Mouse (Mus musculus) 3T3-L1 (cell line): ENCODE results near the gene Rapgef5.

Experiments used
- DNase-seq: peaks from one replicate; pipeline ENCODE4 v3.0.0-alpha.2; 2015; ENCODE audit warnings: low read depth, low spot score

The Rapgef5 gene

DNA sequence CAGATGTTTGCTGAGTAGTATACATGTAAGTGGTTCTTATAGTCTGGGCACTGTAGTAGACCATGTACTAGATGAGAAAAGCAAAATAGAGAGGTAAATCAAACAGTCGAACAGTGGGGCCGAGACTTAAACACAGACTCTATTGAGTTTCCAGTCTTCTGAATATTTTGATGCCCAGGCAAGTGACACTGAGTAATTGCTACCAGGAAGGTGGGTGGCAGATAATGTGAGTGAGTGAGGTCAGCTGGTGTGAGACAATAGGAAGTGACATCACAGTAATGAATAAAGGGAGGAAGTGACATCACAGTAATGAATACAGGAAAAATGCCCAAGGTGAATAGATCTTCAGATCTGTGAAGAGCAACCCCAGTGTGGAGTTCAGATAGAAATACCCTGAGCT is at the start of gene Rapgef5:
TSS of gene Rapgef5 (plus strand) at position 301 of the 400 bp plus-strand sequence.
- DNase-seq: no peak

DNA sequence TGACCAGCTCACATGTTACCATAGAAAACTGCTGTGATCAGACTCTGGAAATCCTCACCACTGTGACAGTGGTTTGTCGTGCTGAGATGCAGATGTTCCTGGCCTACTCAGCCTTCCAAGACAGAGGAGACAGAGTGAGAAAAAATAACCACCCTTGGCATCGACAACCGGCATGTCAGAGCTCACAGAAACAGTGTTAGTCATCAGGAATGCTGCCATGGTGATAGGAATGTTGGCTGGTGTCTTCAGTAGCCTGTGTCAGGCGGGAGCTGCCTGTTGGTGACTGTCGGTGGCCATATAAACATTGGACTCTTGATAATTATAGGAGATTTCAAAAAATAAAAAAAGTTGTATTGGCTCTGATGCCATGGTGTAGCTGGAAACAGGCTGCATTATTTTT is 48.0 kb upstream of the Rapgef5 start:
- DNase-seq: peak; percentile 15

DNA sequence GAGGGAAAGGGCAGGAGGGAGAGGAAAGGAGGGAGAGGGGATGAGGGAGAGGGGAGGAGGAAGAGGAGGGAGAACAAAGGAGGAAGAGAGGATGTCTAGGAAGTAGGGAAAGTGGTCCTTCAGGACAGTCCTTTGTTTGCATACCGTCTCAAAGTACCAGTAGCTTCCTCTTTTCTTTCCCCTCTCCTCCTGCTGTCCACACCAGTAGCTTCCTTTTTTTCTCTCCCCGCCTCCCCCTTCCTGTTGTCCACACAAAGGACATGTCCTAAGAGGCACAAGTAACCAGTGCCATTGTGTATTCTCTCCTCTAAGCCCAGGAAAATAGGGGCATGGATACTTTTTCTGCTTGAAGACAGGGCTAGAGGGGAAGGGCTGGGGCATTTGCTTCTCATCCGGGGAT is 37.3 kb upstream of the Rapgef5 start:
- DNase-seq: no peak

DNA sequence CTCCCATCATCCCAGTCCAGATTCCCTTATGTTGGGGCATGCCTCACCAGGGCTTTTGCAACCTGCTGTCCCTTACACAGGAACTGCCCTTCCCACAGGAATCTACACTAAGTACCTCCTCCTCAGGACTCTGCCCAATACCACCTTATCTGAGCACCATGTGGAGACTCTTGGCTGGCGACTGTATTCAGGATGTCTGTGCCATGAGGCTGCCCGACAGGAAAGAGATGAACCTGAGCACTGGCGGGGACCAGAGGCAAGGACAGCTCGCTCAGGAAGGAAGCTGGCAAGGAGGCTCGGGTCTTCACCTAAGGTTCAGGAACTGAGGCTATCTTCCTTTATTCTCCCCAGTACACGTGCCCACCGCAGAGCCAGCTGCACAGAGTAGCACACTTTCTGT is 36.6 kb upstream of the Rapgef5 start:
- no peak for DNase-seq

DNA sequence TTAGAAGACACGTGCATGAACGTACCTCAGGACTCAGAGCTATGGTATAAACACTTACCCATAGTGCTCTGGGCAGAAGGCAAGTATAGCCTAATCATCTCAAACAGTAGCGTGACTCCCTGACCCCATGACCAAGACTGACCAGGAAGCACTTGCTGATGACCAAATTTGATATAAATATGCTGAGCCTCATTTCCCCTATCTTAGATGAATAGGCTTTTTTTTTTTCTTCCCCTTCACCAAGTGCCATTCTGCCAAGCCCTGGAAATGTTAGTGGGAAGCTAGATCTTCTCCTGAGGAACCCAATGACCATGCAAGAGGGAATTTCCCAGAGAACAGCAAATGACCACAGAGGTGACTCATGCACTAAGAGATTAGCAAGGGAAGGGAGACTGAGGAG is 35.3 kb upstream of the Rapgef5 start:
- peak; percentile 2 for DNase-seq

DNA sequence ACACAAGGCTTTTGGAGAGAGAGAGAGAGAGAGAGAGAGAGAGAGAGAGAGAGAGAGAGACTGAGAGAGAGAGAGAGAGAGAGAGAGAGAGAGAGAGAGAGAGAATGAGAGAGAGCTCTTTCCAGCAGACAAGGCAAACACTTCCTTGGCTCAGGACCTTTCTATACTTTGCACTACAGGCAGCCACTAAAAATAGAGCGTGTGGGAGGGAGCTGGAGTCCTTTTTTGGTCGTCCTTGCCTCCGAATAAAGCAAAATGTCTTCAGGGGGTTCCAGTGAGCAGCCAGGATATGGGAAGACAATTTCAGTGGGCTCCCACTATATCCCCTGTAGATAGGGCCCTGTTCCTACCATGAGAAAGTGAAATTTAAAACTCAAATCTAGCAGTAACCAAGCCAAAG is 33.6 kb upstream of the Rapgef5 start:
- DNase-seq: no peak

DNA sequence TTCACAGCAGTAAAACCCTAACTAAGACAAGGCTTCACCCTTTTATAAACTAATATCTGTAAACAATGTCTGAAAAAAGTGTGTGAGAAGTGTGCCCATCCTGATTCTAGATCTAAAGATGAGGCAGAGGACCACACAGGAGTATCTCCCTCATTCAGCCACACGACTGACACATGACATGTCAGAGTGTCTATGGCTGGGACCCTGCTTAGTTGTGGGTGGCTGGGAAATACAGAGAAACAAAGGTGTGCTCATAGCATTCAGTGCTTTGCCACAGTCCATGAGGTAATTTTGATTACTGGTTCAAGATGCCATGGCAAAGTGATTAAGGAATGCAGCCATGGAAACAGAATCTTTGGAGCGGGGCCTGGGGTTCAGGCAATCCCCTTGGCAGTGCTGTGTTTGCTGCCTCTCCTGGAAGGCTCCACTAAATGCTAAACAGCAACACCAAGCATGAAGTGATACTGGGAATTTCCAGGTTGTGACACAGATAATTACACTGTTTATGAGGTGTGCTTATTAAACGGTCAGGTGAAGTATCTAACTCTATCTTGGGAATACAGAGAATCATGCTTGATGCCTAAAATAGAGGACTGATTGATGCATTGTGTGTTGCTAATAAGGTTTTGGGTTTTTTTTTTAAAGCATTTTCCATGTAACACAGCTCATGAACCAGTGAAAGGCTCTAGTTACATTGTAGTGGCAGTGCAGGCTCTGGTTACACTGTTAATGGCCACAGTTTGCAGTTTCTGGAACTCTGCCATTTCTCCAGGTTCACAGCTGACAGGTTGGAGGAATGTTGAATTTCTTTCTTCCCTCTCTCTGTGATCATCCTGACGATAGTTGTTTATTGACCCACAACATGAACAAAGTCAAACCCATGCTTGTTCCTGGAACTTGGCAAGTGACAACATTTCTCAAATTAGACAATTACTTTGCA is 29.9 kb upstream of the Rapgef5 start:
- no peak for DNase-seq

DNA sequence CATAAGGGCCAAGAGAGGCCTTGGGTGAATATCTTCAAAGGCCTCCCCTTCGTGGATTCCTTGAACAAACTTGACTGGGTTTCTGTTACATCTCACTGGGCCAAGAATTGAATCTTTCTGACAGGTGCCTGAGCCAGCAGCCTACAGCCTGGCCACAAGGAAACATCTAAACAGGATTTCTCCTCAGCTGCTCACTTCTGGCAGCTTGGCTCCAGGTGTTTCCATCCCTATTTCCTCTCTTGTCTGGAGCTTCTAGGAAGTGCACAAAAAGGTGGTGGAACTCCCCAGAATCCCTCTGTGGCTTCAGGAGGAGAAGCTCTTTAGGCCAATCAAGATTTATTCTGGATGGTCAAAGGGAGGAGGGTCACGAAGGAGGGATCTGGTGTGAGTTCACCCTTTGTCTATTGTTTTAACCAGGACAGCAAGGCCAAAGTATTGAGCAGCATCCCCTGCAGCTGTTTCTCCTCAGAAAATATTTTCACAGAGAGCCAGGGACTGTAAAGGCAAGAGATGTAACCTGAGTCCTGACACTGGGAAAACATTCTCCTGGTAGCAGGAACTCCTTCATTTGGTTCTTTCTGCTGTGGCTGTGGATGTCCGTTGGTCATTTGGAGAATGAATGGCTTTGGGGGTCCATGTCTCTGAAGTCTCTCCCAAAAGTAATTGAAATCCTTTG is 19.6 kb upstream of the Rapgef5 start:
- DNase-seq: no peak

DNA sequence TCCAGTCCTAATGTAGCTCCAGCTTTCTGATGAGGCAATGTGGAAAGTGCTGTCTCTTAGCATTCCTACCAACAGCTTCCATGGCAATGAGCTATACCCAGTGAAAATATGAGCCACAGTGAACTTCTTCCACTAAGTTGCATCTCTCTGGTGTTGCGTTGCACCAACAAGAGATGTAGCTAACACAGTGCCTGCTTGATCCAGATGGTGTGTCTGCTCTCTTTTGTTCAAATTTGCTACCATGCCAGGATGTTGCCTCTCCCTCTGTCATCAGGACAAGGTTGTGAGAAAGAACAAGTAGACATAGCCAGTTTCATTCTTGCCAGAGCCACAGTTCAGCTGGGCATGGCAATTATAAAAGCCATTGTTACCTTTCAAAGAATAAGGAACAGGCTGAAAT is 18.9 kb upstream of the Rapgef5 start:
- no peak for DNase-seq

DNA sequence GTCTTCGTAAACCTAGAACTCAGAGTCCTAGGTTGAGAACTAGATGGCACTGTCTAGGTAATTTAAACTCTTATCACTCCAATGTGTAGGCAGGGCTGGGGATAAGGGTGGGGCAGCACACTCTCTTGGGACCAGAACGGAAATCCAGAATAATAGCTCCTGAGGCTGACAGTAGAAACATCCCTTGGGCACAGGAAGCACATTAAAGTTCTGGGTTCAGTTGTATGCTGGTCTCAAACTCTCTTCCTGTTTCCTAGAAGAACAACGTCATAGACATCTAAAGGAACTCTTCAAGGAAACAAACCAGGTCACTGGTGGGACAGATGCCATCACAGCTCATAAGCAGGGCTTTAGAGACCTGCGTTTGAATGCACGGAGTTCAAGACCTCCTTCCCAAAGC is 17.0 kb upstream of the Rapgef5 start:
- no peak for DNase-seq

DNA sequence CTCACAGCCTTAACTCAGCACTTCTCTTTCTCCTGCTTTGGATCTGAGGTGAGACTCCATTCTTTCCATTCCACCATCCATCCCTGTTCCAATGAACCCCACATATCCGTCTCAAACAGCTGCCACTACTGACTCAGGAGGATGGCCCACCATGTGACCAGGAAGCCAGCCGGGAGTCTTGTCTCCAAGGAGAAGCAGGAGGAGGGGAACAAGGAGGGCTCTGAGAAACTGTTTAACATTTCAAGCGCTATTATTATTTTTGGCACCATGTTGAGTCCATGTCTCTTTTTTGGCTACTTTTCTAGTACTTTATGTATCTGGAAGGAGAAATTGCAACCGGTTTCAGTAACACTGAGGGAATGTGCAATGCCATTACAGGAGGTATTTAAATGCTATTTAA is 15.1 kb upstream of the Rapgef5 start:
- no peak for DNase-seq

DNA sequence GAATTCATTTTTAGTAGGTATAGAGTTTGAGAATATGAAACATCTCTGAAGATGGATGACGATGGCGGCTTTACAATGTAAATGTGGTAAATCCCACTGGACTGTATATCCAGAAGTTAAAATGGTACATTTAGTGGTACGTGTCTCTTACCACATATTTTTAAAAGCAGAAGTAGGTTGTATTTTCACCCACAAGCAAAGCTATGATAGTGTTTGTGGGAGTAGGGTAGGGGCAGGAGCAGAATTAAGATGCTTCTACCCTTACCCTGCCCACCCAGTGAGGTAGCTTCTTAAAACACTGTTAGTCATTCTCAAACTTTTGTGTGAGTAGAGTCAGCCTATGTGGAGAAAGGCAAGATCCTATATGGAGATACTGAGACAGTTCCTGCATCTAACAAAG is 13.4 kb upstream of the Rapgef5 start:
- no peak for DNase-seq

DNA sequence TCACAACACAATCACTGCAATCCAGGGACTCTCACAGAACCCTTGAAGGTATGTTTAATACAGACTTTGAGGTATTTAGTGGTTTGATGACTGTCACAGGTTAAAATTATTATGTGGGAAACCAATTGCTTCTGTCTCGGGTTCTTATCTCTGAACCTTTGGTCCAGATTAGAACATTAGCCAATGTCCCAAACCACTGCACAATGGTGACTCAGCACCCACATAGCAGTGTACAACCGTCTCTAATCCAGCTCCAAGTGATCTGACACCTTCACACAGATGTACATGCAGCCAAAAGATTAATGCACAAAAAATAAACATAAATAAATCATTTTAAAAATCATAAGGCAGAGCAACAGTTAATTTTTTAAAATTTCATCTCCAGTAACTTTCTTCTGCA is 11.1 kb upstream of the Rapgef5 start:
- no peak for DNase-seq

DNA sequence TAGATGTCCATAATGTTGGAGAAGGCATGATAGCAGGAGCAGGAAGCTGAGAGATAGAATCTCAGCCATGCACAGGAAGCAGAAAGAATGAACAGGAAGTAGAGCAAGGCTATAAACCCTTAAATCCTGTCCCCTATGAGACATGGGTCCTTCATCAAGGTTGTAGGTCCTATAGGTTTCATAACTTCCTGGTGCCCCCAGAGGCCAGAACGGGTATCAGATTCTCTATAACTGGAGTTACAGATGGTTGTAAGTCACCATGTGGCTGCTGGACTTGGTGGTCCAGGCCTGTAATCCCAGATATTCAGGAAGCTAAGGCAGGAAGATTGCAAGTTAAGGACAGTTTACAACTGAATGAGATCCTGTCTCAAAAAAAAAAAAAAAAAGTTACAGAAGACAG is 8.5 kb upstream of the Rapgef5 start:
- no peak for DNase-seq

DNA sequence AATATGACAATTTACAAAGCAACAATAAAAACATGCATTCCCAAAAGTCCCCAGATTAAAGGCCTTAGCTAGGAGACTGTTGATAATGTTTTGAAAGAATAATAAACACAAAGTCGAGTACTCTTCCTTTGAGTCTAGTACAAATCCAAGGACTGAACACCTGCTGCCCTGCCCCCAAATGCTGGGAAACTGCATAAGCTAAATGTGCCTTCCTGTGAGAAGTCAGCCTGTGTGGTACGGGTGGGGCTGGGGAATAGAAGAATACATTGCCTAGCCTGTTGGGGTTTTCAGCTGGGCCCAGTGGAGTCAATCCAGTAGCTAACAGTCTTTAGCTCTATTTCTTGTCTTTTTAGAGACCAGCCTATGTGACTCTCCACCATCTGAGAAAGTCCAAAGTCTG is 6.4 kb upstream of the Rapgef5 start:
- DNase-seq: no peak

DNA sequence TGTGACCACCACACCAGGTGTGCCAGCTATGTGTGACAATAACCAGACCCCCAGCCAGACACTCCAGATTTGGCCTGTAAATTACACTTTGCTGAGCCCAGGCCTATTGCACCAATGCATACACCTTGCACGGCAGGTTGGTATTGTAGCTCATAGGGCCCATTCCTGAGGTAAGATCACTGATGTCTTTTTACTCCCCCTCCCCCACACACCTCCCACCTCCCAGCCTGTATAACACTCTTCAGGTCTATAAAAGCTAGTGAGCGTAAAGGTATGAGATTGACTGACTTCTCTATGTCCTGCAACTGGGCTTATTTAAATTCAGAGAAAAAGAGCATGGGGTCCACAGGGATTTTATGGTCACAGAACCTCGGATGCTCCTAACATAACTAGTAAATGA is 3.8 kb upstream of the Rapgef5 start:
- DNase-seq: no peak

DNA sequence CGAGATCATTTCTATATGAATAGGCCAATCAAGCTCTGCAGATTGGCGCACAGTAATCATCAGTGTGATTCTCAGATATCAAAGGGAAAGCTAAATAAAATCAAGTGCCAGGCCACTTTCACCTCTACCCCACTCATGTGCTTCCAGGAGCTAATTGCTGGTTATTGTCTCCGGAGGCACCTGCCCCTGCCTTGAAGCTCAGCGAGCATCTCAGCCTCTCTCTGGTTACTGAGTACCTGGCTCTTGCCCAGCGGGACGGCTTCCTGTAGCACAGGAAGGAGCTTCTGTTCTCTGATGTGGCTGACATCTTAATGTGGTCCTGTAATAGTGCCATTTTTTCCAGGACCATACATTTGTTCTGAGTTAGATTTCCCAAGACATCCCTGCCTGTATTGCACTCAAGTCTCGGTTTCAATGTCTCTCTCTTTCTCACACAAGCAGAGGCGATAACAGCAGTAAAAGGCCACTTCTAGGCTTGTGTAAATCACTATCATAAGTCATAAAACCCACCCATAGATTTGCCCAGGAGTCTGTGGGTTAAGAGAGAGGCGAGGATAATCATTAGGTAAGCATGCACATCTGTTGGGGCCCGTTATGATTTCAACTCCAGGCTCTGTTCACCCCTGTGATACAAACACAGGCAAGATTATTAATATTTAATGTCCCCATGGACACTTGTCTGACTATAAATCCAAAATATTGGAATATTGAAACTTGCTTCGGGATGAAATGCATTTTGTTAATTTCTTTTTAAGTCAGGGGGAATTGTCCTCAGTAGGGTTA is 2.9 kb upstream of the Rapgef5 start:
- no peak for DNase-seq

DNA sequence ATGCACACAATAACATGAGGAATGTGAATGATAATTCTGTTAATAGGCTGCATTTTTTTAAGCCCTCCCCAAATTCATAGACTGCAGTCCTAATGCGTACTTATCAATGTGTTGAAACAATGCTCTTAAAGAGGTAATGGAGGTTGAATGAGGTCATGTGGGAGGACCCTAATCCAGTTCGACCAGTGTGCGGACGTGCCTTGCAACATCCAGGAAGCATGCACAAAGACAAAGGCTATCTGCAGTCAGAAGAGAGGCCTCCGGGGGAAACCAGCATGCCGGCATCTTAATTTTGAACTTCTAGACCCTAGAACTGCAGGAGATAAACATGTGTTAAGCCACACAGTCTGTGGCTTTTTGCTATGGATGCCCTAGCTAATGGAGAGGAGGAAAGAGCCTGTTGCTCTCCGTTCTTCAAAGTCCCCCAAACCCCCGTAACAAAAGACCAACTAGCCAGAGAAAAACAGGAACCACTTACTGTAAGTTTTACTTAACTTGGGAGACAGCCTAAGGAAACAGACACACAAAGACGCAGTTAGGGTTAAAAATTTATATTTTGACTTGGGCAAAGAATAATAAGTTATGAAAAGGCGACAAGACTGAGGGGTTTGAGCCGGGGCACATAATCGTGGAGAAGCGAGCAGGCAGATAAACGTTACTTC is 1.1 kb downstream of the Rapgef5 start:
- DNase-seq: no peak

DNA sequence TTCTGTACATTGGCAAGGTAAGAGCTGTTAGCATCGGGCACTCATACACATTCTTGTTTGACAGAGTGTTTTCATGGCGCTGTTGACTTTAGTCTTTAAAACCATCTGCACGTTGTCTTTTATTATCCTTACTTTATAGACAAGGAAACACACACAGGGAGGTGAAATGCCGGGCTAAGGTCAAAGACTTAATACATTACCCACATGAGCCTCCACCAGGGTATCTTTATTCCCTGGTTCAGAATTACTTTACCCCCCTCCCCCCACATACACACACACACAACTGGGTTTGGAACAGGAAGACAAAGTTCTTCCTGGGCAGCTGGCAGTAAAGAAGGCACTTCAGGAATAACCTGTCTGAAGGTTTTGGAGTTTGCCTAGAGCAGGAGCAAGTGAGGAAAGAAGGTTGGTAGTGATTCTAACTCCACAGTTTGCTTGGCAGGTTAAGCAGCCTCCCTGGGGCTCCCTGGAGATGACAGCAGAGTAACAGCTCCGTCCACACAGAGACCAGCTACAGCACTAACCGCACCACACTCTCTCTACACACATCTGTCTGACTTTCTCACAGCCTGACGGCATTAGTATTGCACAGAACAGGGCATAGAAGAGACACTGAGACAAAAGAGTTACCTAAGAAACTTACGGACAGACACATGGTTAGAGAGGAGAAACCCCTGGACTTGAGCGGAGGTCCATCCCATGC is 8.2 kb downstream of the Rapgef5 start:
- DNase-seq: no peak

DNA sequence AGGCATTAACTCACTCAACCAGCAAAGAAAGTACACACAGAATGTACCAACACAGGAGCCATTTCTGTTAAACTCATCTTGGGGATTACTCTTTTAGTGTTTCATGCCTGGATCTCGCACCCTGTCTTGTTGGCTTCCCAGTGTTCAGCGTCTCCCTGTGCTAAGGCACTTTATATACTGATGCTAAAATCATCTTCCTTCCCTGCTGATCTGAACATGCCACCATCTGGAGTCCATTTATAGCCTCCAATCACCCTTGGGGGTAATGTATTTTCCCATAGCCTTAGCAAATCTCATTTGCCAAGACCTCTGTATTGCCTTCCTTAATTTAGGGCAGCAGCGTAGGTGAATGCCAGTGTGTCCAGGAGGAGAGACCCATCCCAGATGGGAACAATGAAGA is 11.6 kb downstream of the Rapgef5 start:
- DNase-seq: no peak

DNA sequence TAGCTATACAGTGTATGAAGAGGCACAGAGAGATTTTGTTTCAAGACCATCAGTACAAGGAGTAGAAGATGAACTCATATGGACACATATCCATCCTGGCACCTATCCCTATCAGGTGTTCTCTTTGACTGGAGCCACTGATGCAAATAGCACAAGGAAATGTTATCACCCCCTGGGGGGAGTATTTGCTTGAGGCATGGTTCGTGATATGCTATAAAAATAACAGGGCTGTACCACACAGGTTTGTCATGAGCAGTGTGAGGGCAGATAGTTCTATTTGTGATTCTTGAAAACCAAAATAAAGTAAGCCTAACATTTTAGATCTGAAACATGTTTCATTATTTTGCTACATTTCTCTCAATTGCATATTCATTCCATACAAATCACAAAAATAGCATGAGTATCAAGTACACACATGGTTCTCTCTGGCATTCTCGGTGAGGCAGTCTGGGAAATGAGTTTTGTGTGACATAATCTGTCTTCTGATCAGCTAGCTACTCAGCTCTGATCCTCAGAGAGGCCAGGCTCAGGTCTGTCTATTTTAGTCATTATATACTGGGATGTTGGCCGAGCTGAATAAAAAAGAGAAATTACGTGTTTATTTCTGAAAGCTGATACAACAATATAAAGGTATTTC is 12.3 kb downstream of the Rapgef5 start:
- no peak for DNase-seq
